Mouse (Mus musculus) E14TG2a.4 (cell line): ENCODE measurements around the gene Dnah12.

Experiments
- CTCF ChIP-seq: conservative IDR thresholded peaks from 2 replicates; pipeline ENCODE4 v1.5.1; 2014; ENCODE audit warnings: low read length
- NANOG ChIP-seq: IDR thresholded peaks from 2 replicates; pipeline ENCODE4 v1.6.1; 2014; ENCODE audit warnings: borderline replicate concordance, low read length, mixed read lengths

- TF ChIP-seq CTCF: no peak
- no peak for TF ChIP-seq NANOG
These were observed 29.2 kb upstream of the Dnah12 start for GRCm38 (mm10) chr14:26663851-26664250.
